Mouse (Mus musculus): ENCODE results near the gene Ccdc183. TPM values are rescaled to one million over a fixed set of nuclear protein-coding genes. Genes with fewer than 3 reads are reported as not detected.
A peak's percentile ranks its signal among the peaks of the same experiment; 100 is the strongest.

The Ccdc183 gene
- polyA plus RNA-seq, 1 experiment from 2014 or later: 0.23 TPM

DNA sequence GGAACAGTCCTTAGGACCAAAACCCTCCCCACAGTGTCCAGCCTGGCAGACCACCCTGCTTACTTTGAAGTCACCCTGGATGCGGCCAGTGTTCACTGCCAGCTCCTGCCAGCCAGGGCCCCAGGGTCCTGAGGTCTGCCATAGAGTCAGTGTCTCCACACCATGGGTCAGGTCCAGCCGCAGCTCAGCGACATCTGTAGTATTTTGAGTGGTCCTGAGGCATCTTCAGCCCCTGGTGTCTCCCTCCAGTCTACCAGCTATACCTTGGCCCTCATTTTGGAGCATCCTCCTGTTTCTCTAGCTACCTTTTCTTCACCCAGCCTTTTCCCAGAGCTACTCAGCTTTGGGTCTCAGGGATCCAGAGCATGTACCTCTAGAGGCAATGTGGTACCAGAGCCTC is 48.2 kb downstream of the Ccdc183 start:
- Histone ChIP-seq H3K9me3 (ENCODE audit: control insufficient read depth, low read length) (no peaks in the 10 kb centered on the region), H3K36me3 (ENCODE audit: control insufficient read depth, insufficient read depth, low read length) (peaks cover 55% of the 10 kb centered on the region), H3K27me3 (ENCODE audit: control insufficient read depth, insufficient read depth, low read length) (no peaks in the 10 kb centered on the region), H3K4me1 (ENCODE audit: control insufficient read depth, insufficient read depth, low read length) (peaks cover 9% of the 10 kb centered on the region; the same call in 1 of the 2 replicates), H3K27ac (ENCODE audit: low read depth, low read length) (no peak overlapping the region), H3K4me2 (replicated peaks; ENCODE audit: low read depth, low read length) (no peak overlapping the region), H3K4me3 (ENCODE audit: low read length) (no peak overlapping the region), H3K9ac (ENCODE audit: low read depth, low read length) (no peak overlapping the region)
- 93% methylated on average over 3 of the region's 3 CpGs for WGBS
- no peak for ATAC-seq (ENCODE audit: low FRiP score, low TSS enrichment)

DNA sequence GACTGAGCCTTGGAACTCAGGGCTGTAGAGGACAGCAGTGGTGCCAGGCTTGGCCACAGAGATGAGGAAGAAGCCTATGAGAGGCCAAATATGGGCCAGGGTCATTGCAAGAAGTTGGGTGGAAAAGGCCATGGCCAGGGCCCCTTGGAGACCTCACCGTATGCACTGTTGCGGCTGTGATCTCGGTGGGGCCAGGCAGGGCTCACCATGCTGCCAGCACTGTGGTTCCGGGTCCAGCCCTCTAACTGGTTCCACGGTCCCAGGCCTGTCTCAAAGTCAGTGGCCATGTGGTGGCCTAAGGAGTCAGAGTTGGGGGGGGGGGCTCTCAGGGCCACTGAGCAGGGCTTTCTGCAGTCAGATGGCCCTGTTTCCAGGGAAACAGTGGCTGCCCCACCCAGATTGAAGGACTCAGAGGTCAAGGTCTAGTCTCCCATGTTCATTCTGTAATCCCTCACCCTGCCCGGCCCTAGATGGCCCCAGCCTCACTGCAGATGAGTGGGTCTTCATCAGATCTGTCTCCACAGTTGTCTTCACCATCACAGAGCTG is 48.9 kb downstream of the Ccdc183 start:
- H3K9ac ChIP-seq (ENCODE audit: low read depth, low read length): no peak overlapping the region
- 82% methylated on average over 6 of the region's 6 CpGs for WGBS
- ATAC-seq (ENCODE audit: low FRiP score, low TSS enrichment): no peak
- no peak overlapping the region for H3K4me3 ChIP-seq (ENCODE audit: low read length)
- no peak overlapping the region for H3K27ac ChIP-seq (ENCODE audit: low read depth, low read length)
- H3K9me3 ChIP-seq (ENCODE audit: control insufficient read depth, low read length): no peaks in the 10 kb centered on the region
- peaks cover 2% of the 10 kb centered on the region; the same call in 1 of the 2 replicates for H3K4me1 ChIP-seq (ENCODE audit: control insufficient read depth, insufficient read depth, low read length)
- H3K4me2 ChIP-seq (replicated peaks; ENCODE audit: low read depth, low read length): no peak overlapping the region
- H3K36me3 ChIP-seq (ENCODE audit: control insufficient read depth, insufficient read depth, low read length): peaks cover 62% of the 10 kb centered on the region
- no peaks in the 10 kb centered on the region for H3K27me3 ChIP-seq (ENCODE audit: control insufficient read depth, insufficient read depth, low read length)

DNA sequence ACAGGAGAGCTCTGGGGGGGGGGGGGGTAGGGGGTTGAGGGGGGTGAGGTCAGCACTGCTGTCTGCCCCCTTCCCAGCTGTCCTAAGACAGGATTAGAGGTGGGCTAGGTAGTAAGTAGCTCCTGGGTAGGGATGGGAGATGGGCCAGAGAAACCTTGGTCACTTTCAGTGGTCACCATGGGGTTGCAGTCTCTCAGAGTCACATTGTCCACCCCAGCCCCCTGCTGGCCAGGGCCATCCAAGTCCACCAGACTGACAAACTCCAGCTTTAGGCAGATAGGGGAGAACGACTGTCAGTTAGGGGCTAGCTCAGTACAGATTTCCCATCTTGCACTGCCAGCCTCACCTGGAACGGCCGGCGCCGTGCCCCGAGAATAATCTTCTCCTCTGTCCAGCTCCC is 50.9 kb downstream of the Ccdc183 start:
- WGBS: 77% methylated on average over 6 of the region's 6 CpGs
- peaks cover 82% of the 10 kb centered on the region for H3K36me3 ChIP-seq (ENCODE audit: control insufficient read depth, insufficient read depth, low read length)
- H3K4me2 ChIP-seq (replicated peaks; ENCODE audit: low read depth, low read length): no peak overlapping the region
- no peak overlapping the region for H3K27ac ChIP-seq (ENCODE audit: low read depth, low read length)
- no peaks in the 10 kb centered on the region for H3K27me3 ChIP-seq (ENCODE audit: control insufficient read depth, insufficient read depth, low read length)
- H3K9ac ChIP-seq (ENCODE audit: low read depth, low read length): no peak overlapping the region
- no peaks in the 10 kb centered on the region for H3K4me1 ChIP-seq (ENCODE audit: control insufficient read depth, insufficient read depth, low read length)
- no peaks in the 10 kb centered on the region for H3K9me3 ChIP-seq (ENCODE audit: control insufficient read depth, low read length)
- no peak overlapping the region for H3K4me3 ChIP-seq (ENCODE audit: low read length)
- ATAC-seq (ENCODE audit: low FRiP score, low TSS enrichment): no peak

DNA sequence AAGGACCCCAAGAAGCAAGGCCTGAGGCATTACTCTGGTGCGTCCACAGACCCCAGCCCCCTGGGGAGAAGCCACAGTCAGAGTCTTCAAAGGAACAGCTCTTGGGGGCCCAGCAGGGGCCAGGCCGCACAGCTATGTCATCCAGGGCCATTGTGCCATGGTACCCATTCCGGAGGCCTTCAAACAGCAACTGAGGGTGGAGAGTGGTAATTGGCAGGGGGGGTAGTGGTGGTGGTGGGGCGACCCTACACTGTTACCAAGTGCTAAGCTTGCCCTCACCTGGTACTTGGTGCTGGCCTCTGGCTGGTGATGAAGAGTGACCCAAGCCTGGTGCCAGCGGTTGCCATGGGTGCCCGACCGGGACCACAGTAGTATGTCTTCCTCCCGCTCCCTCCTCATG is 51.7 kb downstream of the Ccdc183 start:
- no peak for ATAC-seq (ENCODE audit: low FRiP score, low TSS enrichment)
- Histone ChIP-seq H3K27ac (ENCODE audit: low read depth, low read length) (no peak overlapping the region), H3K27me3 (ENCODE audit: control insufficient read depth, insufficient read depth, low read length) (no peaks in the 10 kb centered on the region), H3K4me2 (replicated peaks; ENCODE audit: low read depth, low read length) (no peak overlapping the region), H3K4me1 (ENCODE audit: control insufficient read depth, insufficient read depth, low read length) (no peaks in the 10 kb centered on the region), H3K9ac (ENCODE audit: low read depth, low read length) (no peak overlapping the region), H3K36me3 (ENCODE audit: control insufficient read depth, insufficient read depth, low read length) (peaks cover 87% of the 10 kb centered on the region), H3K4me3 (ENCODE audit: low read length) (no peak overlapping the region), H3K9me3 (ENCODE audit: control insufficient read depth, low read length) (no peaks in the 10 kb centered on the region)
- WGBS: 88% methylated on average over 8 of the region's 8 CpGs

DNA sequence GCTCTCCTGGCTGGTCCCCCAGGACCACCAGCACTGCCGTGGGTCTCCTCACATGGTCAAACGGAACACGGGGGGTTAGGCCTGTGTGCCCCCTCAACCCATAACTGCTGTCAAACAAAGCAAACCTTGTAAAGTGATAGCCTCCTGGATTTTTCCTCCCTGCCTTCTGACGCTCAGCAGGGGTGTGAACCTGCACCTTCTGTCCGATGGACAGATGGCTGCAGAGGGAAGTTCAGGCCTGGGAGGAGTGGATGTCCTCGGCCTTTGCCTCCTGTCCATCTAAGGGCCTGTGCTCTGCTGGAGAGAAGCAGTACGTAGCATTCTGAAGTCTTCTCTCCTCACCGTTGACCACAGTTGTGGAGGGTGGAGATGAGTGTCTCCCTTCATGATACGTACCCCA is 55.5 kb downstream of the Ccdc183 start:
- Histone ChIP-seq H3K9me3 (ENCODE audit: control insufficient read depth, low read length) (no peaks in the 10 kb centered on the region), H3K27ac (ENCODE audit: low read depth, low read length) (no peak overlapping the region), H3K9ac (ENCODE audit: low read depth, low read length) (no peak overlapping the region), H3K4me3 (ENCODE audit: low read length) (no peak overlapping the region), H3K27me3 (ENCODE audit: control insufficient read depth, insufficient read depth, low read length) (no peaks in the 10 kb centered on the region), H3K4me2 (replicated peaks; ENCODE audit: low read depth, low read length) (no peak overlapping the region), H3K36me3 (ENCODE audit: control insufficient read depth, insufficient read depth, low read length) (peaks cover 60% of the 10 kb centered on the region), H3K4me1 (ENCODE audit: control insufficient read depth, insufficient read depth, low read length) (peaks cover 11% of the 10 kb centered on the region)
- WGBS: 60% methylated on average over 9 of the region's 9 CpGs
- no peak for ATAC-seq (ENCODE audit: low FRiP score, low TSS enrichment)

DNA sequence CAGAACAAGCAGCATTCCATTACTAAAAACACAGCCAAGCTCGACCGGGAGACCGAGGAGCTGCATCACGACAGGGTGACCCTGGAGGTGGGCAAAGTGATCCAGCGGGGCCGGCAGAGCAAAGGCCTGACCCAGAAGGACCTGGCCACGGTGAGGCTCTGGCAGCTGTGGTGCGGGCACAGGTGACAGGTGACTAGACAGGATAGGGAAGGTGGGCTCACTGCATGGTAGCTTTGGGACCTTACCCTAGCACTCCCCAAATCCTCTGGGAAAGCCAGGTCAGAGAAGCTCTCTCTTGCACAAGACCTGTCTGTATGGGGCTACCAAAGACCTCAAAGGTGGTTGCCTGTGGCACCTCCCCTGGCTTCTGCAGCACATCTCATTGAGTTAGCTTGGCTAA is 56.9 kb downstream of the Ccdc183 start:
- 79% methylated on average over 8 of the region's 8 CpGs for WGBS
- Histone ChIP-seq H3K27ac (ENCODE audit: low read depth, low read length) (no peak overlapping the region), H3K4me3 (ENCODE audit: low read length) (no peak overlapping the region), H3K4me2 (replicated peaks; ENCODE audit: low read depth, low read length) (no peak overlapping the region), H3K27me3 (ENCODE audit: control insufficient read depth, insufficient read depth, low read length) (no peaks in the 10 kb centered on the region), H3K36me3 (ENCODE audit: control insufficient read depth, insufficient read depth, low read length) (peaks cover 55% of the 10 kb centered on the region), H3K9ac (ENCODE audit: low read depth, low read length) (no peak overlapping the region), H3K9me3 (ENCODE audit: control insufficient read depth, low read length) (no peaks in the 10 kb centered on the region), H3K4me1 (ENCODE audit: control insufficient read depth, insufficient read depth, low read length) (peaks cover 11% of the 10 kb centered on the region)
- ATAC-seq (ENCODE audit: low FRiP score, low TSS enrichment): no peak

DNA sequence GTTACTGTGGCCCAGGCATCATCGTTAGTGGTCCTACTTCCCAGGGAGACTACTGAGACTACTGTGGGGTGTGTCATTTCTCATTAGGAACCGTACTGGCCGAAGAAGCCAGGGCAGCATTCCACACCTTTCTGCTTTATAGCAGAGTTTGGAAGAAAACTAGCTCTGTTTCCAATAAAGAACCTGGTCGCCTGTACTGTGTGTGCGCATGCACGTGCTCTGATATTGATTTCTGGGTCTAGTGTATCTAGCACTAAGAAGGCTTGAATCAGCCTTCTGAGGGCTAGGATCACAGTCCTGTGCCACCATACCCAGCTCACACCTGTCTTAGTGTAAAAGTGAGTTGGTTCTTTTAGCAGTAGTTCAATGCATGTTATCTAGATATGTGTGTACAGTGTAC is 58.7 kb downstream of the Ccdc183 start:
- Histone ChIP-seq H3K27ac (ENCODE audit: low read depth, low read length) (no peak overlapping the region), H3K9me3 (ENCODE audit: control insufficient read depth, low read length) (no peaks in the 10 kb centered on the region), H3K9ac (ENCODE audit: low read depth, low read length) (peak overlapping the region; percentile 88), H3K27me3 (ENCODE audit: control insufficient read depth, insufficient read depth, low read length) (no peaks in the 10 kb centered on the region), H3K36me3 (ENCODE audit: control insufficient read depth, insufficient read depth, low read length) (peaks cover 37% of the 10 kb centered on the region), H3K4me3 (ENCODE audit: low read length) (peak overlapping the region; percentile 94), H3K4me2 (replicated peaks; ENCODE audit: low read depth, low read length) (peak overlapping the region; percentile 68), H3K4me1 (ENCODE audit: control insufficient read depth, insufficient read depth, low read length) (peaks cover 11% of the 10 kb centered on the region)
- ATAC-seq (ENCODE audit: low FRiP score, low TSS enrichment): no peak
- 73% methylated on average over 6 of the region's 6 CpGs for WGBS

Other genes with a start within 250 kb of the Ccdc183 start
- 45.1 and 47.2 TPM in 2 replicates for gene Sapcd2, start 245.4 kb downstream of the Ccdc183 start, polyA plus RNA-seq (2014; fragmentation: Nextera tagmentation; extraction: Ambion mirVana)
- 2.0 and 2.7 TPM in 2 replicates for gene Entpd2, start 221.8 kb downstream of the Ccdc183 start, polyA plus RNA-seq (2014; fragmentation: Nextera tagmentation; extraction: Ambion mirVana)
- 32.8 and 34.0 TPM in 2 replicates for gene Npdc1, start 218.3 kb downstream of the Ccdc183 start, polyA plus RNA-seq (2014; fragmentation: Nextera tagmentation; extraction: Ambion mirVana)
- gene Fut7, start 194.4 kb downstream of the Ccdc183 start, polyA plus RNA-seq (2014; fragmentation: Nextera tagmentation; extraction: Ambion mirVana): not detected in 2 replicates
- gene Abca2, start 189.0 kb downstream of the Ccdc183 start, polyA plus RNA-seq (2014; fragmentation: Nextera tagmentation; extraction: Ambion mirVana): 8.1 and 11.2 TPM in 2 replicates
- gene Clic3, start 160.8 kb downstream of the Ccdc183 start, polyA plus RNA-seq (2014; fragmentation: Nextera tagmentation; extraction: Ambion mirVana): 0.57 and 1.2 TPM in 2 replicates
- gene Paxx, start 156.6 kb downstream of the Ccdc183 start, polyA plus RNA-seq (2014; fragmentation: Nextera tagmentation; extraction: Ambion mirVana): 23.5 and 23.9 TPM in 2 replicates
- gene Ptgds, start 147.6 kb downstream of the Ccdc183 start, polyA plus RNA-seq (2014; fragmentation: Nextera tagmentation; extraction: Ambion mirVana): 1.1 and 1.5 TPM in 2 replicates
- gene Lcn12, start 123.8 kb downstream of the Ccdc183 start, polyA plus RNA-seq (2014; fragmentation: Nextera tagmentation; extraction: Ambion mirVana): not detected in 2 replicates
- gene Fbxw5, start 116.9 kb downstream of the Ccdc183 start, polyA plus RNA-seq (2014; fragmentation: Nextera tagmentation; extraction: Ambion mirVana): 58.1 and 87.6 TPM in 2 replicates
- gene C8g, start 116.0 kb downstream of the Ccdc183 start, polyA plus RNA-seq (2014; fragmentation: Nextera tagmentation; extraction: Ambion mirVana): 7.9 and 9.8 TPM in 2 replicates
- 30.2 and 34.0 TPM in 2 replicates for gene Traf2, start 70.7 kb downstream of the Ccdc183 start, polyA plus RNA-seq (2014; fragmentation: Nextera tagmentation; extraction: Ambion mirVana)
- 314 and 436 TPM in 2 replicates for gene Edf1, start 59.8 kb downstream of the Ccdc183 start, polyA plus RNA-seq (2014; fragmentation: Nextera tagmentation; extraction: Ambion mirVana)
- 3.3 and 7.5 TPM in 2 replicates for gene Mamdc4, start 42.8 kb downstream of the Ccdc183 start, polyA plus RNA-seq (2014; fragmentation: Nextera tagmentation; extraction: Ambion mirVana)
- gene Phpt1, start 42.5 kb downstream of the Ccdc183 start, polyA plus RNA-seq (2014; fragmentation: Nextera tagmentation; extraction: Ambion mirVana): 229 and 294 TPM in 2 replicates
- 0.07 and 0.18 TPM in 2 replicates for gene Ajm1, start 35.9 kb downstream of the Ccdc183 start, polyA plus RNA-seq (2014; fragmentation: Nextera tagmentation; extraction: Ambion mirVana)
- gene Rabl6, start 9.2 kb downstream of the Ccdc183 start, polyA plus RNA-seq (2014; fragmentation: Nextera tagmentation; extraction: Ambion mirVana): 59.6 and 81.1 TPM in 2 replicates
- 24.3 and 35.0 TPM in 2 replicates for gene Tmem141, start 4.3 kb upstream of the Ccdc183 start, polyA plus RNA-seq (2014; fragmentation: Nextera tagmentation; extraction: Ambion mirVana)
- gene Fcna, start 10.4 kb upstream of the Ccdc183 start, polyA plus RNA-seq (2014; fragmentation: Nextera tagmentation; extraction: Ambion mirVana): 1.6 and 1.9 TPM in 2 replicates
- gene Lcn8, start 35.4 kb upstream of the Ccdc183 start, polyA plus RNA-seq (2014; fragmentation: Nextera tagmentation; extraction: Ambion mirVana): not detected in 2 replicates
- not detected in 2 replicates for gene Lcn5, start 40.3 kb upstream of the Ccdc183 start, polyA plus RNA-seq (2014; fragmentation: Nextera tagmentation; extraction: Ambion mirVana)
- not detected in 2 replicates for gene Lcn6, start 59.1 kb upstream of the Ccdc183 start, polyA plus RNA-seq (2014; fragmentation: Nextera tagmentation; extraction: Ambion mirVana)
- not detected in 2 replicates for gene Lcn10, start 65.0 kb upstream of the Ccdc183 start, polyA plus RNA-seq (2014; fragmentation: Nextera tagmentation; extraction: Ambion mirVana)
- not detected in 2 replicates for gene Obp2a, start 82.4 kb upstream of the Ccdc183 start, polyA plus RNA-seq (2014; fragmentation: Nextera tagmentation; extraction: Ambion mirVana)
- 83.2 and 93.7 TPM in 2 replicates for gene Bmyc, start 89.1 kb upstream of the Ccdc183 start, polyA plus RNA-seq (2014; fragmentation: Nextera tagmentation; extraction: Ambion mirVana)
- not detected in 2 replicates for gene Obp2b, start 119.3 kb upstream of the Ccdc183 start, polyA plus RNA-seq (2014; fragmentation: Nextera tagmentation; extraction: Ambion mirVana)
- gene Lcn3, start 147.9 kb upstream of the Ccdc183 start, polyA plus RNA-seq (2014; fragmentation: Nextera tagmentation; extraction: Ambion mirVana): 0.45 TPM in 1 of 2 replicates, not detected in the other
- not detected in 2 replicates for gene Lcn11, start 159.3 kb upstream of the Ccdc183 start, polyA plus RNA-seq (2014; fragmentation: Nextera tagmentation; extraction: Ambion mirVana)
- gene Gm13539, start 164.6 kb upstream of the Ccdc183 start, polyA plus RNA-seq (2014; fragmentation: Nextera tagmentation; extraction: Ambion mirVana): not detected in 2 replicates
- gene Glt6d1, start 198.2 kb upstream of the Ccdc183 start, polyA plus RNA-seq (2014; fragmentation: Nextera tagmentation; extraction: Ambion mirVana): not detected in 2 replicates
- gene Lcn9, start 205.5 kb upstream of the Ccdc183 start, polyA plus RNA-seq (2014; fragmentation: Nextera tagmentation; extraction: Ambion mirVana): not detected in 2 replicates
- gene Sohlh1, start 229.6 kb upstream of the Ccdc183 start, polyA plus RNA-seq (2014; fragmentation: Nextera tagmentation; extraction: Ambion mirVana): not detected in 2 replicates
- 0.07 and 0.67 TPM in 2 replicates for gene Kcnt1, start 246.1 kb upstream of the Ccdc183 start, polyA plus RNA-seq (2014; fragmentation: Nextera tagmentation; extraction: Ambion mirVana)